Mouse (Mus musculus) heart, embryonic 12.5 days (tissue): ENCODE data around the gene Atp8a1. TPM values are rescaled to one million over a fixed set of nuclear protein-coding genes. Genes with fewer than 3 reads are reported as not detected.

Experiments
- ATAC-seq: fragments of 200-750 bp; cut with Nextera tagmentation; 2 replicates; pipeline ENCODE4 v1.8.0; 2017; ENCODE audit warnings: moderate TSS enrichment, moderate library complexity; ENCODE audit not compliant: insufficient number of reproducible peaks, low FRiP score
- H3K27ac ChIP-seq: fragments of 300-500 bp; sonication (generic); 2 replicates; pipeline ENCODE4 v1.5.1; 2016; ENCODE audit warnings: mild to moderate bottlenecking, moderate library complexity; ENCODE audit not compliant: poor library complexity, severe bottlenecking
- H3K27me3 ChIP-seq: fragments of 300-500 bp; sonication (generic); replicated peaks from 2 replicates; pipeline ENCODE4 v1.6.1; 2016; ENCODE audit warnings: mild to moderate bottlenecking, moderate library complexity
- H3K36me3 ChIP-seq: fragments of 300-500 bp; sonication (generic); 2 replicates; pipeline ENCODE4 v1.6.1; 2016; ENCODE audit warnings: mild to moderate bottlenecking, moderate library complexity
- H3K4me1 ChIP-seq: fragments of 300-500 bp; sonication (generic); replicated peaks from 2 replicates; pipeline ENCODE4 v1.6.1; 2016; ENCODE audit warnings: mild to moderate bottlenecking
- H3K4me2 ChIP-seq: fragments of 300-500 bp; sonication (generic); 2 replicates; pipeline ENCODE4 v1.6.1; 2016; ENCODE audit warnings: mild to moderate bottlenecking, moderate library complexity
- H3K4me3 ChIP-seq: fragments of 300-500 bp; sonication (generic); 2 replicates; pipeline ENCODE4 v1.5.1; 2016; ENCODE audit warnings: mild to moderate bottlenecking
- H3K9ac ChIP-seq: fragments of 300-500 bp; sonication (generic); 2 replicates; pipeline ENCODE4 v1.6.1; 2016; ENCODE audit warnings: mild to moderate bottlenecking, moderate library complexity
- H3K9me3 ChIP-seq: fragments of 300-500 bp; sonication (generic); replicated peaks from 2 replicates; pipeline ENCODE4 v1.6.1; 2016; ENCODE audit warnings: mild to moderate bottlenecking, moderate library complexity
- WGBS: fragments of 180-500 bp; shearing (Covaris S2); methylation state at CpG from one replicate; pipeline ENCODE4 v1.1.7; 2016; 5-methylcytosine and 5-hydroxymethylcytosine counted together
- polyA plus RNA-seq: library from polyadenylated mRNA; unstranded; fragments of >200 nt; fragmentation: Nextera tagmentation; extraction: Ambion mirVana; gene quantifications from 2 replicates; pipeline ENCODE4 v1.2.1, GENCODE M21; 2016

Atp8a1 gene
- polyA plus RNA-seq, 1 experiment from 2014 or later: 16.8 TPM

GRCm38 (mm10) chr5:67726810-67727209 is 120.4 kb downstream of the Atp8a1 start:
- 89% methylated on average over 13 of the region's 13 CpGs for WGBS
- Histone ChIP-seq H3K4me1 (peaks cover 7% of the 10 kb centered on the region; the same call in 1 of the 2 replicates), H3K27me3 (no peaks in the 10 kb centered on the region), H3K36me3 (no peaks in the 10 kb centered on the region), H3K9ac (no peak overlapping the region), H3K27ac (no peak overlapping the region), H3K4me3 (no peak overlapping the region), H3K9me3 (no peaks in the 10 kb centered on the region), H3K4me2 (no peak overlapping the region)
- ATAC-seq: no peak

DNA sequence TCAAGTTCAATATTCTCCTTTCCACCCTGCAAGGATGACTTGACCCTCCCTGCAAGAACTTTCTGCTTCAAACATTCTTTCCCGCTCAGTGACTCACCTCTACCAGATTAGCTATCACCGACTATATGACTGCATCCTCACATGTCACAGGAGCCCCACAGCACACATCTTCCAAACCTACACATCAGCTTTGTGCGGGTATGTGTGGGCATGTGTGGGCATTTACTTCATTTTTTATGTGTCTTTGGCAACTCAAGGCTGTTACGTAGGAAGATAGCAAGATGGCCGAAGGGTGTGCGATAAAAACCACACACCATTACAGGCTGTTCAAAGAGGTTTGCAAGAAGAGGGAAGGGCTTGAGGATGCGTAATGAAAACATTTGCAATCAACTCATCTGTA is 145.6 kb downstream of the Atp8a1 start:
- H3K4me2 ChIP-seq: no peak overlapping the region
- 86% methylated on average over 7 of the region's 7 CpGs for WGBS
- no peak overlapping the region for H3K27ac ChIP-seq
- H3K27me3 ChIP-seq: no peaks in the 10 kb centered on the region
- peaks cover 19% of the 10 kb centered on the region for H3K4me1 ChIP-seq
- no peak overlapping the region for H3K4me3 ChIP-seq
- H3K36me3 ChIP-seq: 0 out of 2 replicates have a peak, but pooled peaks cover 3% of the 10 kb centered on the region
- no peak for ATAC-seq
- H3K9ac ChIP-seq: no peak overlapping the region
- no peaks in the 10 kb centered on the region for H3K9me3 ChIP-seq

- H3K4me1 ChIP-seq: peaks cover 19% of the 10 kb centered on the region
- no peak overlapping the region for H3K27ac ChIP-seq
- H3K4me2 ChIP-seq: no peak overlapping the region
- H3K9me3 ChIP-seq: no peaks in the 10 kb centered on the region
- WGBS: 87% methylated on average over 1 of the region's 1 CpGs
- no peak overlapping the region for H3K4me3 ChIP-seq
- H3K36me3 ChIP-seq: 0 out of 2 replicates have a peak, but pooled peaks cover 3% of the 10 kb centered on the region
- no peak for ATAC-seq
- no peaks in the 10 kb centered on the region for H3K27me3 ChIP-seq
- no peak overlapping the region for H3K9ac ChIP-seq
Observed at GRCm38 (mm10) chr5:67699418-67699817, 147.8 kb downstream of the Atp8a1 start.

GRCm38 (mm10) chr5:67698176-67698575 is 149.1 kb downstream of the Atp8a1 start:
- H3K9ac ChIP-seq: no peak overlapping the region
- peak overlapping the region; percentile 39; the same call in 1 of the 2 replicates for H3K27ac ChIP-seq
- 47% methylated on average over 3 of the region's 3 CpGs for WGBS

GRCm38 (mm10) chr5:67696741-67697596 is 150.3 kb downstream of the Atp8a1 start:
- H3K4me1 ChIP-seq: peaks cover 19% of the 10 kb centered on the region
- ATAC-seq: 0 out of 2 replicates have a peak, but pooled peaks have one; percentile 36
- peak overlapping the region; percentile 50 for H3K27ac ChIP-seq
- H3K27me3 ChIP-seq: no peaks in the 10 kb centered on the region
- 0 out of 2 replicates have a peak, but pooled peaks cover 3% of the 10 kb centered on the region for H3K36me3 ChIP-seq
- peak overlapping the region; percentile 48 for H3K4me2 ChIP-seq
- 0 out of 2 replicates have a peak overlapping the region, but pooled peaks have one; percentile 39 for H3K9ac ChIP-seq
- H3K9me3 ChIP-seq: no peaks in the 10 kb centered on the region
- no peak overlapping the region for H3K4me3 ChIP-seq
- 27% methylated on average over 12 of the region's 12 CpGs for WGBS

More at GRCm38 (mm10) chr5:67698176-67698575, 149.1 kb downstream of the Atp8a1 start:
- no peak for ATAC-seq
- Histone ChIP-seq H3K36me3 (0 out of 2 replicates have a peak, but pooled peaks cover 3% of the 10 kb centered on the region), H3K4me3 (no peak overlapping the region), H3K9me3 (no peaks in the 10 kb centered on the region), H3K4me1 (peaks cover 19% of the 10 kb centered on the region), H3K4me2 (no peak overlapping the region), H3K27me3 (no peaks in the 10 kb centered on the region)

DNA sequence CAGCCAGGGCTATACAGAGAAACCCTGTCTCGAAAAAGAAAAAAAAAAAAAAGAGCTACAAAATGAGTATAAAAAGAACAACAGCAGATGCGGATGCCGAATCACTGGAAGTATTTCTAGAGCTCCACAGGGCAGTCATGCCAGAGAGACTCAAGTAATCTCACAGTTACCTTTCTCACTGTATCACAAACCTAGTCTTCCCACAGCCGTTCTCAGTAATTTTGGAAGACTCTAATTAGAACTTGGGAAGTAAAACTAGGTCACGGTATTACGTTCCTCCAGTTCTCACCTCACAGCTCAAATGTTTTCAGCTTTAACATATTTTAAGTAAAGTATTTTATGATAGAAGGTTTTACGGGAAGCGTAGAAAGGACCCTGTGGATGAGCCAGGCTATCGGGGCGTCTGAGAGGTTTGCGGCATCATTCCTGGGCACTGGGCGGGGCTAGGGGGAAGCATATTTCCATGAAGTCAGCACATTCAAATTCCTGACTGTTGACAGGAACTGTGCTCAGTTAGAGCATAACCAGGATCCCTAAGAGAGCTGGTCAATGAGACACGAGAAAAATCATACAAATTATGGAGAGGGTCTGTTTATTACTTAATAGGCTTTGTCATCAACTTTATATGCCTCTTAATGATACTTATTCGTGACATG is 152.1 kb downstream of the Atp8a1 start:
- peaks cover 19% of the 10 kb centered on the region for H3K4me1 ChIP-seq
- H3K36me3 ChIP-seq: no peaks in the 10 kb centered on the region
- no peaks in the 10 kb centered on the region for H3K9me3 ChIP-seq
- 69% methylated on average over 14 of the region's 14 CpGs for WGBS
- H3K9ac ChIP-seq: no peak overlapping the region
- H3K27ac ChIP-seq: no peak overlapping the region
- no peak overlapping the region for H3K4me2 ChIP-seq
- ATAC-seq: no peak
- no peaks in the 10 kb centered on the region for H3K27me3 ChIP-seq
- no peak overlapping the region for H3K4me3 ChIP-seq

- WGBS: 89% methylated on average over 9 of the region's 9 CpGs
- H3K4me1 ChIP-seq: no peaks in the 10 kb centered on the region
- H3K36me3 ChIP-seq: no peaks in the 10 kb centered on the region
- H3K4me2 ChIP-seq: no peak overlapping the region
- H3K9me3 ChIP-seq: no peaks in the 10 kb centered on the region
- H3K4me3 ChIP-seq: no peak overlapping the region
- H3K27ac ChIP-seq: no peak overlapping the region
- ATAC-seq: no peak
- no peak overlapping the region for H3K9ac ChIP-seq
- H3K27me3 ChIP-seq: no peaks in the 10 kb centered on the region
Observed at GRCm38 (mm10) chr5:67690336-67690735, 156.9 kb downstream of the Atp8a1 start.

DNA sequence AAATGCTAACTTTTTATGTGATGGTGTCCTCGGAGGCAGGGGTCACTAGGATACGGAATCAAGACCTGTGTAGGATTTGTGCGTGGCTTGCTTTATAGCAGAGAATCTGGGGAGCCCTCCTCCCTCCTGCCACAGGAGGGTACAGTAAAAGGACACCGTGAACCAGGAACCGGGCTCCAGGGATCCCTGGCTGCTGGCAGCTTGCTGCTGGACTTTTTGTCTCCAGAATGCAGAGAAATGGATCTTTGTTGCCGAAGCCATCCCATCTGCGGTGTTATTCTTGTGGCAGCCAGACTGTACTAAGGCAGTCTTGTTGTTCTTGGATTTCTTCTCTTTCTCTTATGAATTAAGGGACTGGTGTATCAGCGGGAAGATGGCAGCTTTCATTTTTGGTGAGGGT is 159.2 kb downstream of the Atp8a1 start:
- no peak overlapping the region for H3K27ac ChIP-seq
- no peak for ATAC-seq
- 90% methylated on average over 8 of the region's 8 CpGs for whole genome bisulfite sequencing
- H3K9ac ChIP-seq: no peak overlapping the region
- H3K9me3 ChIP-seq: no peaks in the 10 kb centered on the region
- H3K36me3 ChIP-seq: no peaks in the 10 kb centered on the region
- no peak overlapping the region for H3K4me3 ChIP-seq
- H3K4me2 ChIP-seq: no peak overlapping the region
- H3K27me3 ChIP-seq: 0 out of 2 replicates have a peak, but pooled peaks cover 6% of the 10 kb centered on the region
- peaks cover 3% of the 10 kb centered on the region; the same call in 1 of the 2 replicates for H3K4me1 ChIP-seq

DNA sequence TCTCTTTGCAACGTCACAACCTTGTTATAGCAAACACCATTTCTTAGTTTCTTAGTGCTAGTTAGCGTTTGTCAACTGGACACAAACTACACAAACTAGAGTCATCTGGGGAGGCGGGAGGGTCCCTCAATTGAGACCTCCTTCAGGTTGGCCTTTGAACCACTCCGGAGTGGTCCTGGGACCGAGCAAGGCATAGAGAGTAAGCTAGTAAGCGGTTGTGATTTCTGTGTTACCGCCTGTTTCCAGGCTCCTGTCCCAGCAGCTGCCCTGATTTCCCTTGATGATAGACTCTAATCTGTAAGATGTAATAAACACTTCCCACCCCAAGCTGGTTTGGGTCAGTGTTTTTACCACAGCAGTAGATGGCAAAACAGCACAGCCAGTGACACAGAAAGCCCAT is 161.3 kb downstream of the Atp8a1 start:
- no peaks in the 10 kb centered on the region for H3K9me3 ChIP-seq
- no peak overlapping the region for H3K4me2 ChIP-seq
- H3K4me3 ChIP-seq: no peak overlapping the region
- WGBS: 78% methylated on average over 7 of the region's 7 CpGs
- no peak overlapping the region for H3K27ac ChIP-seq
- H3K27me3 ChIP-seq: 0 out of 2 replicates have a peak, but pooled peaks cover 6% of the 10 kb centered on the region
- no peaks in the 10 kb centered on the region for H3K36me3 ChIP-seq
- peaks cover 3% of the 10 kb centered on the region; the same call in 1 of the 2 replicates for H3K4me1 ChIP-seq
- ATAC-seq: no peak
- H3K9ac ChIP-seq: no peak overlapping the region

- 0 out of 2 replicates have a peak, but pooled peaks cover 6% of the 10 kb centered on the region for H3K27me3 ChIP-seq
- H3K27ac ChIP-seq: no peak overlapping the region
- H3K9me3 ChIP-seq: no peaks in the 10 kb centered on the region
- ATAC-seq: no peak
- H3K4me3 ChIP-seq: no peak overlapping the region
- 45% methylated on average over 5 of the region's 5 CpGs for WGBS
- H3K36me3 ChIP-seq: no peaks in the 10 kb centered on the region
- H3K9ac ChIP-seq: no peak overlapping the region
- peaks cover 3% of the 10 kb centered on the region; the same call in 1 of the 2 replicates for H3K4me1 ChIP-seq
- no peak overlapping the region for H3K4me2 ChIP-seq
Observed at GRCm38 (mm10) chr5:67685461-67685860, 161.8 kb downstream of the Atp8a1 start.

DNA sequence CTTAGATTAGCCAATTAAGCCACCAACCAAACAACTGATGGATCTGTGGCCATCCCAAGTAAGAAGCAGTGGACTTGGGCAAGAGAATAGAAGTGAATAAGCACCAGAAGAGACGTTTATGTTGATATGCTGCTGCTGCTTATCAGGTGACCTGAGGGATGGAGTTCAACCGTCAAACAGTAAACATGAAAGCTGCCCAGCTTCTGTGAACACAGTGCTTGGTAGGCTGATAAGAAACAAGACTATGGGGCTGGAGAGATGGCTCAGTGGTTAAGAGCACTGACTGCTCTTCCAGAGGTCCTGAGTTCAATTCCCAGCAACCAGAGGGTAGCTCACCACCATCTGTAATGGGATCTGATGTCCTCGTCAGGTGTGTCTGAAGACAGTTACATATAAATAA is 168.4 kb downstream of the Atp8a1 start:
- WGBS: 44% methylated on average over 3 of the region's 3 CpGs
- no peak overlapping the region for H3K9ac ChIP-seq
- no peak for ATAC-seq
- H3K27ac ChIP-seq: no peak overlapping the region
- no peaks in the 10 kb centered on the region for H3K4me1 ChIP-seq
- H3K36me3 ChIP-seq: peaks cover 3% of the 10 kb centered on the region; the same call in 1 of the 2 replicates
- no peaks in the 10 kb centered on the region for H3K27me3 ChIP-seq
- H3K9me3 ChIP-seq: no peaks in the 10 kb centered on the region
- no peak overlapping the region for H3K4me3 ChIP-seq
- H3K4me2 ChIP-seq: no peak overlapping the region
